Mouse (Mus musculus) ES-E14 (cell line): ENCODE results near the gene F2rl1.

Source experiments
- CHD2 ChIP-seq: IDR thresholded peaks from 2 replicates; pipeline ENCODE4 v1.6.1; 2014; ENCODE audit warnings: mild to moderate bottlenecking, low read depth, low read length, inconsistent platforms
- HCFC1 ChIP-seq: IDR thresholded peaks from 2 replicates; pipeline ENCODE4 v1.6.1; 2012; ENCODE audit warnings: low read length, inconsistent platforms, borderline replicate concordance; ENCODE audit not compliant: insufficient read depth
- MAFK ChIP-seq: IDR thresholded peaks from 2 replicates; pipeline ENCODE4 v1.6.1; 2014; ENCODE audit warnings: mild to moderate bottlenecking, low read depth, low read length, inconsistent platforms; ENCODE audit not compliant: insufficient read depth
- ZC3H11A ChIP-seq: IDR thresholded peaks from 2 replicates; pipeline ENCODE4 v1.6.1; 2012; ENCODE audit warnings: low read depth, mild to moderate bottlenecking, inconsistent platforms, low read length, borderline replicate concordance
- ZNF384 ChIP-seq: IDR thresholded peaks from 2 replicates; pipeline ENCODE4 v1.6.1; 2012; ENCODE audit warnings: low read depth, low read length, inconsistent platforms

- TF ChIP-seq MAFK (no peak), HCFC1 (no peak), ZC3H11A (peak; percentile 99), CHD2 (no peak), ZNF384 (no peak)
Observed at GRCm38 (mm10) chr13:95563693-95564092, 38.7 kb upstream of the F2rl1 start.
